Mouse (Mus musculus) cerebellum, postnatal 4 days (tissue): ENCODE results near the gene Nrap.
"Not testable (repeated sequence)": the region's sequence is repeated elsewhere in the genome, so short reads cannot be mapped to it uniquely, and the experiment has no call there.

ENCODE experiments used
- DNase-seq, 2 experiments: peaks; one replicate each; pipeline ENCODE4 v3.0.0; 2022; ENCODE audit warnings: low spot score in 2 of 2, mixed read lengths in 1 of 2

Nrap gene

GRCm38 (mm10) chr19:56366168-56366567, 23.7 kb downstream of the Nrap start:
- no peak for DNase-seq

GRCm38 (mm10) chr19:56364563-56364962, 25.3 kb downstream of the Nrap start:
- no peak for DNase-seq

GRCm38 (mm10) chr19:56363721-56364460, 25.9 kb downstream of the Nrap start:
- DNase-seq = no peak

GRCm38 (mm10) chr19:56358890-56359289, 30.9 kb downstream of the Nrap start:
- no peak for DNase-seq

- DNase-seq = not testable (repeated sequence)
Measured at GRCm38 (mm10) chr19:56357374-56357708, 32.5 kb downstream of the Nrap start.

- DNase-seq = peak; percentile 39 to 56
Measured at GRCm38 (mm10) chr19:56356480-56357373, 33.1 kb downstream of the Nrap start.

GRCm38 (mm10) chr19:56355201-56355600, 34.6 kb downstream of the Nrap start:
- no peak for DNase-seq

GRCm38 (mm10) chr19:56353689-56354088, 36.1 kb downstream of the Nrap start:
- DNase-seq = no peak

GRCm38 (mm10) chr19:56349295-56349694, 40.5 kb downstream of the Nrap start:
- no peak for DNase-seq

GRCm38 (mm10) chr19:56346750-56347149, 43.1 kb downstream of the Nrap start:
- DNase-seq = no peak

- DNase-seq = peak in 1 of 2 experiments; percentile 30
Measured at GRCm38 (mm10) chr19:56346016-56346415, 43.8 kb downstream of the Nrap start.

GRCm38 (mm10) chr19:56343869-56344563, 45.8 kb downstream of the Nrap start:
- DNase-seq = peak in 1 of 2 experiments; percentile 25

- DNase-seq = peak in 1 of 2 experiments; percentile 71
Measured at GRCm38 (mm10) chr19:56342006-56342405, 47.8 kb downstream of the Nrap start.

- DNase-seq = no peak
Measured at GRCm38 (mm10) chr19:56336826-56337225, 53.0 kb downstream of the Nrap start.

- DNase-seq = no peak
Measured at GRCm38 (mm10) chr19:56336321-56336720, 53.5 kb downstream of the Nrap start.

GRCm38 (mm10) chr19:56326243-56326855, 63.5 kb downstream of the Nrap start:
- no peak for DNase-seq

- no peak for DNase-seq
Measured at GRCm38 (mm10) chr19:56325676-56326075, 64.2 kb downstream of the Nrap start.

GRCm38 (mm10) chr19:56321303-56321920, 68.4 kb downstream of the Nrap start:
- no peak for DNase-seq

- DNase-seq = no peak
Measured at GRCm38 (mm10) chr19:56320186-56320860, 69.5 kb downstream of the Nrap start.

GRCm38 (mm10) chr19:56319629-56320028, 70.2 kb downstream of the Nrap start:
- DNase-seq = no peak

- no peak for DNase-seq
Measured at GRCm38 (mm10) chr19:56319219-56319618, 70.6 kb downstream of the Nrap start.
